Comparison of ENCODE assay signal across 8 mouse cellular contexts in the genomic region with DNA sequence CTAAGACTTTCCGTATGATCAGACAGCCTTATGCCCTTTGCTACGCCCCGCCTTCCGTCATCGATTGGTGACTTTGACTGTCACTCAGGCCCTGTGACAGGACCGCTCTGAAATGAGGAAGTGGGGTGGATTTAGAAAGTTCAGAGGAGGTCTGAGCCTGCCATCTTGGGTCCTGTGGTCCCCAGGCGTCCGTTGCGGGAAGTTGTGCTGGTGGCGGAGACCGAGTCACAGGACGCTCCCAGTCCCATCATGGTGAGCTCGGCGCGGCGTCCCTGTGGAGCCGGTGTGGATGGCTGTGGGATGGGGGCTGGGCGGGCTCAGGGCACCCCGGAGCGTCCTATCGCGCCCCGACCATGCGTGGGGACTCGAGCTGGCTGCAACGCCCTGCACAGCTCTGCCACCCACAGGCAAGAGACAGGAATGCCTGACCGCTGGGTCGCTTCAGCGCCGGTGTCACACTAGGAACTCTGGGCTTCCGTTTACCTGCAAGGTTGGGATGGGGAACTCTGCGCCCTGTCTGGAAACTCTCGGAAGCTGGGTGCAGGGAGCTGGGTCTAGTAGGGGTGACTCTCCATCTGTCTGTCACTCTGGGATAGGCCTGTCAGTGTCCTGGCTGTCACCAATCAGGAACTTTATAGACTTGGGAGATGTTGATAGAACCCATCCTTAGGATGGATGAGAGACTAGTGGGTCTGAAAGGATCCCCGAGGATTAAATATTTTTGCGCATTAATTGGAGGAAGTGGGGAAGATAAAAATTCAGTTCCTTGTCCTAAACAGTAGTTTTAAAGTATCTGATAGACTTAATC. TPM values are rescaled to one million over a fixed set of nuclear protein-coding genes. Genes with fewer than 3 reads are reported as not detected.
DNase-seq lines count a peak whose midpoint lies in the region; ATAC-seq and TF ChIP-seq lines count a peak whose summit lies in the region.

Gene Zfp809, plus strand, starts transcription at position 134 of the 808 bp plus-strand sequence.

- no peaks in the 10 kb centered on the region for H3K4me1 ChIP-seq in embryonic facial prominence, embryonic 13.5 days
- peaks cover 5% of the 10 kb centered on the region for H3K4me1 ChIP-seq in kidney, adult 2 months (ENCODE audit: control insufficient read depth, insufficient read depth, low read length)
- H3K4me1 ChIP-seq in limb, embryonic 12.5 days (replicated peaks), result no peaks in the 10 kb centered on the region
- peaks cover 5% of the 10 kb centered on the region for H3K4me1 ChIP-seq in midbrain, embryonic 15.5 days
- no peaks in the 10 kb centered on the region; the same call in 1 of the 2 replicates for H3K4me1 ChIP-seq in spleen, adult 2 months (ENCODE audit: control insufficient read depth, insufficient read depth, insufficient read length)

- 1% methylated on average over 35 of the region's 35 CpGs for WGBS in embryonic facial prominence, embryonic 13.5 days
- WGBS in kidney, adult 2 months, result under 1% methylated on average over 35 of the region's 35 CpGs
- 2% methylated on average over 35 of the region's 35 CpGs for WGBS in limb, embryonic 12.5 days
- 1% methylated on average over 30 of the region's 35 CpGs for WGBS in midbrain, embryonic 15.5 days
- WGBS in spleen, adult 2 months, result under 1% methylated on average over 35 of the region's 35 CpGs

- DNase-seq in 3134 (ENCODE audit: extremely low read depth, insufficient read length, low spot score), result peak; percentile 96
- DNase-seq in adrenal gland, postnatal 36 days, result peak; percentile 98 to 100
- peak; percentile 99 to 100 for DNase-seq in heart, adult 18-20 months
- peak; percentile 100 for DNase-seq in kidney, adult 2 months
- peak; percentile 100 for DNase-seq in spleen, adult 2 months (ENCODE audit: low read depth in 1 of 2, low spot score in 2 of 2)

- 0 out of 2 replicates have a peak, but pooled peaks cover 4% of the 10 kb centered on the region for H3K36me3 ChIP-seq in embryonic facial prominence, embryonic 13.5 days
- H3K36me3 ChIP-seq in kidney, adult 2 months (ENCODE audit: control insufficient read depth, insufficient read depth, low read length), result no peaks in the 10 kb centered on the region
- no peaks in the 10 kb centered on the region for H3K36me3 ChIP-seq in limb, embryonic 12.5 days
- H3K36me3 ChIP-seq in midbrain, embryonic 15.5 days (replicated peaks), result no peaks in the 10 kb centered on the region
- no peaks in the 10 kb centered on the region for H3K36me3 ChIP-seq in spleen, adult 2 months (ENCODE audit: control insufficient read depth, insufficient read depth, low read length)

- H3K4me3 ChIP-seq in embryonic facial prominence, embryonic 13.5 days, result peak within 1 kb of the TSS; percentile 77
- peak within 1 kb of the TSS; percentile 75 for H3K4me3 ChIP-seq in kidney, adult 2 months (ENCODE audit: insufficient read depth, low read depth, low read length)
- peak within 1 kb of the TSS; percentile 72 for H3K4me3 ChIP-seq in limb, embryonic 12.5 days (replicated peaks)
- peak within 1 kb of the TSS; percentile 63 for H3K4me3 ChIP-seq in midbrain, embryonic 15.5 days
- peak within 1 kb of the TSS; percentile 85 for H3K4me3 ChIP-seq in spleen, adult 2 months (ENCODE audit: extremely low read depth, insufficient read depth, insufficient read length)

- H3K4me2 ChIP-seq in embryonic facial prominence, embryonic 13.5 days, result peak within 1 kb of the TSS; percentile 76
- peak within 1 kb of the TSS; percentile 74 for H3K4me2 ChIP-seq in limb, embryonic 12.5 days
- peak within 1 kb of the TSS; percentile 71 for H3K4me2 ChIP-seq in midbrain, embryonic 15.5 days

- H3K27ac ChIP-seq in embryonic facial prominence, embryonic 13.5 days, result peak within 1 kb of the TSS; percentile 93
- peak within 1 kb of the TSS; percentile 81 for H3K27ac ChIP-seq in kidney, adult 2 months (ENCODE audit: insufficient read depth, low read depth, low read length)
- peak within 1 kb of the TSS; percentile 89 for H3K27ac ChIP-seq in limb, embryonic 12.5 days
- H3K27ac ChIP-seq in midbrain, embryonic 15.5 days, result peak within 1 kb of the TSS; percentile 84
- H3K27ac ChIP-seq in spleen, adult 2 months (ENCODE audit: insufficient read depth, low read length), result peak within 1 kb of the TSS; percentile 92

- ATAC-seq in embryonic facial prominence, embryonic 13.5 days (ENCODE audit: insufficient number of reproducible peaks, insufficient read depth, low FRiP score, low TSS enrichment, low read depth), result peak; percentile 97
- ATAC-seq in limb, embryonic 12.5 days (ENCODE audit: insufficient number of reproducible peaks, insufficient read depth, low FRiP score, low TSS enrichment, low read depth), result peak; percentile 97
- peak; percentile 99 for ATAC-seq in midbrain, embryonic 15.5 days (replicated peaks)

- TF ChIP-seq CTCF in kidney, adult 2 months (conservative IDR thresholded peaks at IDR 0.05; ENCODE audit: insufficient read depth, insufficient read length, low read depth, low read length), result peak; percentile 74
- peak; percentile 61; the same call in 1 of the 2 replicates for TF ChIP-seq CTCF in spleen, adult 2 months (IDR thresholded peaks at IDR 0.05; ENCODE audit: extremely low read depth, insufficient read depth, insufficient read length, insufficient replicate concordance)

- peak; percentile 90 for TF ChIP-seq POLR2A in kidney, adult 2 months (IDR thresholded peaks at IDR 0.05; ENCODE audit: low read depth, low read length)
- peak; percentile 95 for TF ChIP-seq POLR2A in spleen, adult 2 months (IDR thresholded peaks at IDR 0.05; ENCODE audit: low read depth, low read length)

- peak within 1 kb of the TSS; percentile 83 for H3K9ac ChIP-seq in embryonic facial prominence, embryonic 13.5 days
- peak within 1 kb of the TSS; percentile 79 for H3K9ac ChIP-seq in limb, embryonic 12.5 days (replicated peaks)
- H3K9ac ChIP-seq in midbrain, embryonic 15.5 days, result peak within 1 kb of the TSS; percentile 55

- H3K27me3 ChIP-seq in embryonic facial prominence, embryonic 13.5 days, result no peaks in the 10 kb centered on the region
- H3K27me3 ChIP-seq in kidney, adult 2 months (replicated peaks; ENCODE audit: control insufficient read depth, insufficient read depth, low read length), result no peaks in the 10 kb centered on the region
- no peaks in the 10 kb centered on the region for H3K27me3 ChIP-seq in limb, embryonic 12.5 days
- H3K27me3 ChIP-seq in midbrain, embryonic 15.5 days (replicated peaks), result no peaks in the 10 kb centered on the region
- no peaks in the 10 kb centered on the region for H3K27me3 ChIP-seq in spleen, adult 2 months (ENCODE audit: control insufficient read depth, insufficient read depth, low read length)

- no peaks in the 10 kb centered on the region for H3K9me3 ChIP-seq in embryonic facial prominence, embryonic 13.5 days
- H3K9me3 ChIP-seq in limb, embryonic 12.5 days, result no peaks in the 10 kb centered on the region
- H3K9me3 ChIP-seq in midbrain, embryonic 15.5 days, result no peaks in the 10 kb centered on the region

RNA-seq across cellular contexts. Expression of gene Zfp809, which starts in this region (rescaled TPM):
- total RNA-seq in adrenal gland, postnatal 36 days (2021), result 10 to 100 TPM; 36.9 to 45.3 TPM
- 19.5 and 19.7 TPM in 2 replicates for polyA plus RNA-seq in embryonic facial prominence, embryonic 13.5 days (2015; fragmentation: Nextera tagmentation; extraction: Ambion mirVana)
- 10 to 100 TPM; 22.6 to 24.1 TPM for total RNA-seq in heart, adult 18-20 months (2021)
- 13.6 and 17.7 TPM in 2 replicates for polyA plus RNA-seq in kidney, adult 2 months (2012; rRNA removed)
- 12.0 and 13.6 TPM in 2 replicates for polyA plus RNA-seq in limb, embryonic 12.5 days (2016; fragmentation: Nextera tagmentation; extraction: Ambion mirVana)
- polyA plus RNA-seq in midbrain, embryonic 15.5 days (2015; fragmentation: Nextera tagmentation; extraction: Ambion mirVana), result 10.3 and 11.4 TPM in 2 replicates
- 13.8 and 15.1 TPM in 2 replicates for polyA plus RNA-seq in spleen, adult 2 months (2012; rRNA removed)

Comparison
In these comparisons a context has a peak if more than half of its experiments do, and no peak if none do; other contexts are left out.
1. Peak in every context shown above with its lines: DNase-seq, ATAC-seq, H3K4me3 ChIP-seq and H3K27ac ChIP-seq.